Mouse (Mus musculus) spleen, embryonic (tissue): ENCODE measurements around the gene Fgfrl1.

ENCODE experiments used
- CTCF ChIA-PET: fragments of 350-600 bp; sonication (Branson Sonifier 250); formaldehyde crosslinking; loops from one replicate; lab custom pipeline; 2022; lab: Charles Lee

The Fgfrl1 gene

GRCm38 (mm10) chr5:108692271-108692670 lies at the start of gene Fgfrl1:
Gene Fgfrl1, plus strand, starts transcription at chr5:108692382.
- CTCF ChIA-PET = no interaction called here

GRCm38 (mm10) chr5:108643674-108644073 lies 48.5 kb upstream of the Fgfrl1 start:
- CTCF ChIA-PET = no interaction called here

GRCm38 (mm10) chr5:108645651-108646342 lies 46.4 kb upstream of the Fgfrl1 start:
- CTCF ChIA-PET = no interaction called here

- CTCF ChIA-PET = no interaction called here
These were observed 45.9 kb upstream of the Fgfrl1 start for GRCm38 (mm10) chr5:108646343-108646660.

GRCm38 (mm10) chr5:108647311-108647710 lies 44.9 kb upstream of the Fgfrl1 start:
- CTCF ChIA-PET = no interaction called here

- CTCF ChIA-PET = no interaction called here
These were observed 44.2 kb upstream of the Fgfrl1 start for GRCm38 (mm10) chr5:108647820-108648465.

GRCm38 (mm10) chr5:108648937-108649576 lies 43.1 kb upstream of the Fgfrl1 start:
- CTCF ChIA-PET = no interaction called here

GRCm38 (mm10) chr5:108650341-108650740 lies 41.8 kb upstream of the Fgfrl1 start:
- CTCF ChIA-PET = interaction anchor here (1.1 kb wide), 1 partner anchor 10 kb away, joined by 5 read pairs; the partner anchor contains the start of gene Idua

- CTCF ChIA-PET = interaction anchor here (0.5 to 1.1 kb wide), 3 partner anchors 9 to 340 kb away, joined by 3 to 7 read pairs (median 5); partner anchors contain the start of gene Idua
These were observed 41.0 kb upstream of the Fgfrl1 start for GRCm38 (mm10) chr5:108651136-108651720.

- CTCF ChIA-PET = interaction anchor here (0.5 to 0.7 kb wide), 2 partner anchors 215 to 340 kb away, joined by 3 to 7 read pairs; no protein-coding TSS in a partner anchor
These were observed 40.4 kb upstream of the Fgfrl1 start for GRCm38 (mm10) chr5:108651823-108652222.

- CTCF ChIA-PET = no interaction called here
These were observed 38.8 kb upstream of the Fgfrl1 start for GRCm38 (mm10) chr5:108653341-108653740.

- CTCF ChIA-PET = no interaction called here
These were observed 37.7 kb upstream of the Fgfrl1 start for GRCm38 (mm10) chr5:108654444-108654990.

GRCm38 (mm10) chr5:108655381-108655780 lies 36.8 kb upstream of the Fgfrl1 start:
- CTCF ChIA-PET = interaction anchor here (0.5 kb wide), 1 partner anchor 173 kb away, joined by 3 read pairs; no protein-coding TSS in a partner anchor

- CTCF ChIA-PET = no interaction called here
These were observed 36.1 kb upstream of the Fgfrl1 start for GRCm38 (mm10) chr5:108655891-108656650.

- CTCF ChIA-PET = no interaction called here
These were observed 34.8 kb upstream of the Fgfrl1 start for GRCm38 (mm10) chr5:108657406-108657805.

- CTCF ChIA-PET = interaction anchor here (1.2 kb wide), 1 partner anchor 12 kb away, joined by 3 read pairs; no protein-coding TSS in a partner anchor
These were observed 33.6 kb upstream of the Fgfrl1 start for GRCm38 (mm10) chr5:108658611-108659010.

GRCm38 (mm10) chr5:108659698-108660631 lies 32.2 kb upstream of the Fgfrl1 start, which contains the start of gene Idua:
Gene Idua, plus strand, starts transcription at chr5:108660331.
- CTCF ChIA-PET = interaction anchor here (0.7 to 1.4 kb wide), 3 partner anchors 9 to 1299 kb away, joined by 3 to 5 read pairs (median 3); no protein-coding TSS in a partner anchor

- CTCF ChIA-PET = interaction anchor here (0.7 to 1.4 kb wide), 3 partner anchors 10 to 1300 kb away, joined by 3 to 5 read pairs (median 3); no protein-coding TSS in a partner anchor
These were observed 31.4 kb upstream of the Fgfrl1 start for GRCm38 (mm10) chr5:108660632-108661268.

- CTCF ChIA-PET = no interaction called here
These were observed 29.4 kb upstream of the Fgfrl1 start for GRCm38 (mm10) chr5:108662772-108663171.
